Mouse (Mus musculus) bone marrow, adult 2 months (tissue): ENCODE results near the gene Itga9.

ENCODE experiments used
- CTCF ChIP-seq: fragments of 200-500 bp; IDR thresholded peaks from 2 replicates; pipeline ENCODE4 v1.5.1; 2011; ENCODE audit warnings: low read length, control low read depth; ENCODE audit not compliant: control insufficient read depth, insufficient read depth
- POLR2A ChIP-seq: fragments of 200-500 bp; IDR thresholded peaks from 2 replicates; pipeline ENCODE4 v1.6.1; 2011; ENCODE audit warnings: low read depth, mild to moderate bottlenecking, control low read depth, low read length, borderline replicate concordance; ENCODE audit not compliant: control insufficient read depth

GRCm38 (mm10) chr9:118774676-118775075 lies 168.2 kb downstream of the Itga9 start:
- TF ChIP-seq POLR2A, result no peak
- TF ChIP-seq CTCF, result no peak
